Mouse (Mus musculus) thymus, postnatal 0 days (tissue): ENCODE results near the gene Ghrhr. TPM values are rescaled to one million over a fixed set of nuclear protein-coding genes. Genes with fewer than 3 reads are reported as not detected.

Experiments used
- polyA plus RNA-seq: library from polyadenylated mRNA; unstranded; fragments of >200 nt; fragmentation: Nextera tagmentation; extraction: Ambion mirVana; gene quantifications from 2 replicates; pipeline ENCODE4 v1.2.1, GENCODE M21; 2015

Ghrhr gene
- polyA plus RNA-seq, 1 experiment from 2014 or later: 0.10 TPM

Other genes with a start within 250 kb of the Ghrhr start
- gene Crhr2, start 243.3 kb upstream of the Ghrhr start, polyA plus RNA-seq: 0.07 and 0.12 TPM in 2 replicates
- 2.1 and 3.0 TPM in 2 replicates for gene Inmt, start 201.3 kb upstream of the Ghrhr start, polyA plus RNA-seq
- 2.3 and 3.5 TPM in 2 replicates for gene Mindy4, start 172.9 kb upstream of the Ghrhr start, polyA plus RNA-seq
- gene Aqp1, start 39.9 kb upstream of the Ghrhr start, polyA plus RNA-seq: 45.1 and 51.8 TPM in 2 replicates
- 0.40 and 0.44 TPM in 2 replicates for gene Adcyap1r1, start 75.7 kb downstream of the Ghrhr start, polyA plus RNA-seq